Mouse (Mus musculus): ENCODE results near the gene Pnpla2.
A peak's percentile ranks its signal among the peaks of the same experiment; 100 is the strongest.
"Not testable (repeated sequence)": the region's sequence is repeated elsewhere in the genome, so short reads cannot be mapped to it uniquely, and the experiment has no call there.

The Pnpla2 gene

DNA sequence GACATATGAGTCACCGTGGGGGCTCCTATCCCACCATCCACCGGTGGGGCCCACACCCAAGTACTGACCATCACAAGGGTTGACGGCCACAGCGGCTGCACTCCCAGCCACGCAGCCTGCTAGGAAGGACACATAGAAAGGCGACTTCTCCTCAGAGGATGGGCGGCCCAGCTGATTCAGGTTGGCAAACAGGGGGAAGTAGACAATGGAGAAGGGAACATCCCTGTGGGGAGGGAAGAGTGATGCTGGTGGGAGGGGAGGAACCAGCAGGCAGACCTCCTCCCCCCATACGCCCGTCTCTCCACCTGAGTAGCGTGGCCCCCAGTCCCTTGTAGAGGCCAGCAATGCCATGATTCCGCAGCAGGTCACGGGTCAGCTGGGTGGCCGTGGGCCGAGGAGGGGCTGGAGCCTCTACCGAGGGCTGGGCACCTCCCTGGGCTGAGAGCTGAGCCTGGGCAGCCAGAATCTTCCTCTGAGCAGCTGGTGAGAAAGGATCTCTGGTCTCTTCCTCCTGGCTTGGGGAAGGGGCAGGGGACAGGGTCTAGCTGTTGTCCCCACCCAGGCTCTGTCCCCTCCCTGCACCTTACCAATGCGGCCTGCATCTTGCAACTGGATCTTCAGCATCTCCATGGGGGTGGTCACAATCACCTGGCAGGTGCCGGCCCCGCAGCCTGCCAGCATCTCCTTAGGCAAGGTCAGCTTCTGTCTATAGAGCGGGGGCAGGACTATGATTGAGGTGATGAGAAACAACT, 23.4 kb upstream of the Pnpla2 start:
- DNase-seq (ENCODE audit: low spot score), result no peak

- DNase-seq (ENCODE audit: low spot score), result peak; percentile 69
These were observed 22.8 kb upstream of the Pnpla2 start for GRCm38 (mm10) chr7:141432186-141432611.

- peak; percentile 79 for DNase-seq (ENCODE audit: low spot score)
These were observed 22.1 kb upstream of the Pnpla2 start for GRCm38 (mm10) chr7:141432741-141433516.

DNA sequence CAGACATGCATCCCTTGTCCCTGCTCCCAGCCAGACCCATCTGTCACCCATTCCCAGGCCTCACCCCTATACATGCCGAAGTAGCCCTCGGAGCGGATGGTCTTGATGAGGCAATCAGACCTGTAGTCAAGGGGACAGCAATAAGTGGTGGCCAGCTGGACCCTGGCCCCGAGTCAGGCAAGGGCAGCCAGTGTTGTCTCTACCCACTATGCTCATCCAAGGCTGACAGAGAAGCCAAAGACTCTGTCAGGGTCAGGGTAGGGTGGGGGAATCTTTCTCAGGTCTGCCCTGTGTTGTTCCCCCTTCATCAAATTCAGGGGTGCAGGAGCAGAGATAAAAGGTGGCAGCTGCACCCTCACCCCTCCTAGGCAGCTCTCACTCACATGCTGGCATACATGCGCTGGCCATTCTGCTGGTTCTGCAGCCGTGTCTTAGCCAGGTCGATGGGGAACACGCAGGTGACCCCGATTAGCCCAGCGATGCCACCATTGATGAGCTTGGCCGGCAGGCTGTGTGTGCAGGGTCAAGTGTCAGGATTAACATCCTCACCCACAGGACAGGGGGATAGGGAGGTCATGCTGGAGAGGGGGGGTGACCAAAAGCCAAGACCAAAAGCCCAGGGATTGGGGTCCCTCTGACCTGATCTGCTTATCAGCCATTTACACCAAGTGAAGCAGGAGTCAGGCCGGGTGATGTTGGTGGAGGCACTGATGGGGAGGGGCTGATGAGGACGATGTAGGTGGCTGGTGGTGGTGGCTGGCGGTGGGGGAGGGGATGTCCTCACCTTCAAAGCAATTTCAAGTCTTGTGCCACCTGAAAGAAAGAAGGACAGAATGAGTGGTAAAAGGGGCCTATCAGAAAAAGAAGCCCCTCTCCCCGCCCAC, 21.2 kb upstream of the Pnpla2 start:
- DNase-seq (ENCODE audit: low spot score), result no peak

DNA sequence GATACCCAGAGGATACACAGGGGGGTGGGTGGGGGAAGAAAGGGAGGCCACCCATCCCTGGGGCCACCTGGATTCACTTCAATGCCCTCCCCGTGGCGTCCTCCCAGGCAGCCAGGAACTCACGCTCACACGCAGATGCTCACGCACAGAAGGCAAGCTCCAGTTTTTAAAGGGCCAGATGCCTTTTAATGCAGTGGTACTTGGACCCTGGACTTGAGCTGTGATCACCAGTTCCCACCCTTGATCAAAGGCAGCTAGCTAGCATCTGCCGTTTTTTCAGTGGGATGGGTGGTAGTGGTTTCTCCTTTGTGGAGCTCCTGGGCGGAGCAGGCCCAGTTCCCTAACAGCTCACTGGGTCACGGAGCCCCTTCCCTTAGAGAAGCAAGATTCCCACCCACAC, 20.5 kb upstream of the Pnpla2 start:
- peak; percentile 51 for DNase-seq (ENCODE audit: low spot score)

GRCm38 (mm10) chr7:141435129-141435855, 19.7 kb upstream of the Pnpla2 start:
- DNase-seq (ENCODE audit: low spot score), result peak; percentile 62

GRCm38 (mm10) chr7:141435856-141436522, 19.0 kb upstream of the Pnpla2 start:
- DNase-seq (ENCODE audit: low spot score), result no peak

GRCm38 (mm10) chr7:141436523-141436892, 18.5 kb upstream of the Pnpla2 start:
- DNase-seq (ENCODE audit: low spot score), result no peak

- peak; percentile 84 for DNase-seq (ENCODE audit: low spot score)
These were observed 17.5 kb upstream of the Pnpla2 start, which contains the start of gene Slc25a22 for GRCm38 (mm10) chr7:141437178-141438120. Slc25a22 (minus strand) TSS chr7:141437892.

- DNase-seq (ENCODE audit: low spot score), result no peak
These were observed 16.6 kb upstream of the Pnpla2 start for GRCm38 (mm10) chr7:141438201-141438968.

DNA sequence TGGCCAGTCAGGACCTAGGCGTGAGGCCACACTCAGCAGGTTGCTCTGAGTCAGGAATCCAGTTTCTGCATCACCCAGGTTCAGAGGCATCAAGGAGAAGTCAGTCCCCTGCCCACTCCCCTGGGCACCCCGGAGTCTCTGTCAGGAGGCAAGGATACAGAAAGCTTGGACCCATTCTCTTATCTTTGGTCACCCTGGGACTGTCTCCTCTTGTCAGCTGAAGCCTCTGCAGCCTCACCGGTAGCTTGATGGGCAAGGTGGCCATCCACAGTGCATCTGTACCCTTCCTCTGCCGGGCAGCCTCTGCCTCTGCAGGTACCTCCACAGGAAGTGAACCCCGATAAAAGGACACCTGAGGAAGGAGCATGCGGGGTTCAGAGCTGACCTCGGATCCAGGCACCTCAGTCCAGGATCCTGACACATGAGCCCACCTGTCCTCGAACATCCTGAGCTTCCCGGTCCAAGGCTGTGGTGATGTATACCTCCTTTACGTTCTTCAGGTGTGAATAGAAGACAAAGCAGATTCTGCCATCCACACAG, 15.8 kb upstream of the Pnpla2 start:
- no peak for DNase-seq (ENCODE audit: low spot score)

GRCm38 (mm10) chr7:141439811-141440210, 15.2 kb upstream of the Pnpla2 start:
- DNase-seq (ENCODE audit: low spot score), result no peak

DNA sequence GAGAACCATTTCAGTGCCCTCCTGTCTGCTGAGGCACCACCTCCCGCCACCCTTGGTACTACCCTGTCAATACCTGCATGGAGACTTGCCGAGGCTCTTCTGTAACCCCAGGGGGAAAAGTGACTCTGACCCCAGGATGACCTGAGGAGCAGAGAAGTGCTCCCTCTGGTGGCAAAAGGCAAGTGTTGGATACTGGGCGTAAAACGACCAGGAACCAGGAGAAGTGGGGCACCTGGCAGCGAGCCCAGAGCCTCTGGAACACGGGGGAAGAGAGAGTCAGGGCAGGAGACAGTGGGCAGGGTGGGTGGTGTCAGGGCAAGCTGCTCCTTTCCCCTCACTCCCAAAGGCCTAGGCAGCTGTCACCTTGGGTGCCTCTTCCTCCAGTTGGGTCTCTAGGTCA, 14.4 kb upstream of the Pnpla2 start:
- peak; percentile 57 for DNase-seq (ENCODE audit: low spot score)

- DNase-seq (ENCODE audit: low spot score), result no peak
These were observed 13.5 kb upstream of the Pnpla2 start for GRCm38 (mm10) chr7:141441460-141441859.

GRCm38 (mm10) chr7:141442199-141442598, 12.8 kb upstream of the Pnpla2 start:
- DNase-seq (ENCODE audit: low spot score), result no peak

DNA sequence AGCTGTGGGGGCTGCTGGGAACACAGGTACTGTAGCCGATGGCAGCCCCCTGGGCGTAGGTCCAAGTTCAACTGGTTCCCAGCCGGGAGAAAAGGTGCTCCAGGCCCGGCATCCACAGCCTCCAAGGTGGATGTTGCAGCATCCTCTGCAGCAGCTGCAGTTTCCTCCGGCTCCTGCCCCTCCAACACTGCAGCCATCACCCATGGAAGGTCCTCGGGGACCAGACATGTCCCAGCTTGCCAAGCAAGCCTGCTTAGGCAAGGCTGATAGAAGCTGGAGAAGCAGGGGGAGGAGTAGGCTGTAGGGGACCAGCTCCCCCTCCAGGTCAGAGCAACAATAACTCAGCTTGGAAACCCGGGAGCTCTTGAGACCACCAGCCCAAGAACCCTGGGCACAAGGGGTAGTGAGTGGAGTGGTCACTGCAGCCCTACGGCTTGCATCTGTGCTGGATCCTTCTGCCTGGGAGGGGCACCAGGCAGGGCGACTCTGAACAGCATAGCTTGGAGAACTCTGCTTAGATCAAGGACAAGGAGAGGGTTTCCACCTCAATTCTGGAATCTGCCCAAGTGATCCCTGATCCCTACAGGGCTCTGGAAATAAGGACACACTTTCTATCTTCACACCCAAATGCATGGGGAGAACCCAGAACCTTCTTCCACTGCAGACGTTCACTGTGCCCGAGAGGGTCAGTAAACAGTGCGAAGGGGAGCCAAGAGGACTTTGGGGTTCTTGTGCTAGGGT, 11.7 kb upstream of the Pnpla2 start:
- peak; percentile 23 for DNase-seq (ENCODE audit: low spot score)

DNA sequence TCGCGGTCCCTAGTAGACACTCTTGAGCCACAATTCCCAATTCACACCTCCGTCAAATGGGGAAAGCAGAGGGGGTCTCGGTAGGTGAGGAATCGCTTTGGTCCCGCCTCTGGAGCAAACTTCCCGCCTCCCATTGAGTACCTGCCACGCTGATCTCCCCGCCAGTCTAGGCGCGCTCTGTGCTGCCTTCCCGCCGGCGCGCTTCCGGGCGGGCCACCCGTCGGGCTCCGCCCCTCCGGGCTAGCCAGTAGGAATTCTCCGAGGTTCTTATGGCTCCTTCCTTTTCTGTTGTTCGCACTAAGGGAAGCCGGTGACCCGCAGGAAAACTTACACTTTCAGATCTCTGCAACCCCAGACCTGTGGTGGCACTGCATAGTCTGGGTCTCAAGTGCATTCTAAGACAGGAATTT, 11.2 kb upstream of the Pnpla2 start, which contains the start of gene Pidd1:
Gene Pidd1, minus strand, starts transcription at position 198 of the 410 bp plus-strand sequence.
- peak; percentile 76 for DNase-seq (ENCODE audit: low spot score)

DNA sequence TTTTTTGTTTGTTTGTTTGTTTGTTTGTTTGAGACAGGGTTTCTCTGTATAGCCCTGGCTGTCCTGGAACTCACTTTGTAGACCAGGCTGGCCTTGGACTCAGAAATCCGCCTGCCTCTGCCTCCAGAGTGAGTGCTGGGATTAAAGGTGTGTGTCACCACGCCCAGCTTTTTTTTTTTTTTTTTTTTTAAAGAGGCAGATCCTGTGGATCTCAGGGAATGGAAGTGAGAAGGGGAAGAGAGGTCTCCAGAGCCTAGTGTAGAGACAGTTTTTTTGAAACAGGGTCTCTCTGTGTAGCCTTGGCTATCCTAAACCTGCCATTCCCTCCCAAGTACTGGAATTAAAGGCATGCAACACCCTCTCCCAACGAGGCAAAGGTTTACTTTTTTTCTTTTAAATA, 8.6 kb upstream of the Pnpla2 start:
- not testable (repeated sequence) for DNase-seq (ENCODE audit: low spot score)

Data from ovary, postnatal 36 days (tissue).